Mouse (Mus musculus) midbrain, postnatal 0 days (tissue): ENCODE data around the gene Olfr91. TPM values are rescaled to one million over a fixed set of nuclear protein-coding genes. Genes with fewer than 3 reads are reported as not detected.

ENCODE experiments used
- ATAC-seq: fragments of 200-750 bp; cut with Nextera tagmentation; 2 replicates; pipeline ENCODE4 v1.8.0; 2017; ENCODE audit warnings: moderate number of reproducible peaks, mild to moderate bottlenecking, moderate TSS enrichment, moderate library complexity; ENCODE audit not compliant: low FRiP score
- DNase-seq: peaks from one replicate; pipeline ENCODE4 v3.0.0-alpha.2; 2015; ENCODE audit warnings: low spot score
- H3K27ac ChIP-seq: fragments of 300-500 bp; sonication (generic); 2 replicates; pipeline ENCODE4 v1.5.1; 2014; ENCODE audit warnings: low read depth, mild to moderate bottlenecking, low read length, mixed read lengths
- H3K27me3 ChIP-seq: fragments of 300-500 bp; sonication (generic); 2 replicates; pipeline ENCODE4 v1.6.1; 2014; ENCODE audit warnings: low read length, control low read depth, mixed read lengths; ENCODE audit not compliant: insufficient read depth
- H3K36me3 ChIP-seq: fragments of 300-500 bp; sonication (generic); 2 replicates; pipeline ENCODE4 v1.6.1; 2014; ENCODE audit warnings: low read length, control low read depth, mixed read lengths; ENCODE audit not compliant: insufficient read depth
- H3K4me1 ChIP-seq: fragments of 300-500 bp; sonication (generic); 2 replicates; pipeline ENCODE4 v1.6.1; 2014; ENCODE audit warnings: mild to moderate bottlenecking, control low read depth, antibody characterized with exemption, low read length, mixed read lengths; ENCODE audit not compliant: insufficient read depth
- H3K4me2 ChIP-seq: fragments of 300-500 bp; sonication (generic); 2 replicates; pipeline ENCODE4 v1.6.1; 2014; ENCODE audit warnings: low read depth, mild to moderate bottlenecking, low read length, mixed read lengths; ENCODE audit not compliant: poor library complexity, severe bottlenecking
- H3K4me3 ChIP-seq: fragments of 300-500 bp; sonication (generic); 2 replicates; pipeline ENCODE4 v1.5.1; 2014; ENCODE audit warnings: low read depth, mild to moderate bottlenecking, low read length, moderate library complexity
- H3K9ac ChIP-seq: fragments of 300-500 bp; sonication (generic); replicated peaks from 2 replicates; pipeline ENCODE4 v1.6.1; 2014; ENCODE audit warnings: mild to moderate bottlenecking, low read length, moderate library complexity, mixed read lengths; ENCODE audit not compliant: poor library complexity, severe bottlenecking
- H3K9me3 ChIP-seq: fragments of 300-500 bp; sonication (generic); 2 replicates; pipeline ENCODE4 v1.6.1; 2016; ENCODE audit warnings: low read length, control low read depth
- CTCF ChIP-seq: IDR thresholded peaks from 2 replicates; pipeline ENCODE4 v1.5.1; 2016; ENCODE audit warnings: antibody characterized with exemption, mild to moderate bottlenecking
- WGBS: fragments of 180-500 bp; shearing (Covaris S2); extraction: QIAGEN DNeasy Blood & Tissue Kit; methylation state at CpG from one replicate; pipeline ENCODE4 v1.1.7; 2014; 5-methylcytosine and 5-hydroxymethylcytosine counted together
- polyA plus RNA-seq: library from polyadenylated mRNA; unstranded; fragments of >200 nt; fragmentation: Nextera tagmentation; extraction: Ambion mirVana; gene quantifications from 2 replicates; pipeline ENCODE4 v1.2.1, GENCODE M21; 2015
- total RNA-seq: library from RNA; depleted of rRNA; stranded (reverse); fragments of >200 nt; gene quantifications from 2 replicates; pipeline ENCODE4 v1.2.3, GENCODE M21; 2014

The Olfr91 gene
- total and polyA plus RNA-seq, 2 experiments from 2014 or later: not detected

- H3K27ac ChIP-seq: peak overlapping the region; percentile 45; the same call in 1 of the 2 replicates
- H3K9me3 ChIP-seq: no peaks in the 10 kb centered on the region
- no peak overlapping the region for H3K4me2 ChIP-seq
- H3K4me3 ChIP-seq: no peak overlapping the region
- no peak for TF ChIP-seq CTCF
- no peaks in the 10 kb centered on the region for H3K4me1 ChIP-seq
- DNase-seq: no peak
- WGBS: 88% methylated on average over 1 of the region's 1 CpGs
- no peaks in the 10 kb centered on the region for H3K27me3 ChIP-seq
- H3K9ac ChIP-seq: no peak overlapping the region; the same call in 1 of the 2 replicates
- H3K36me3 ChIP-seq: peaks cover 83% of the 10 kb centered on the region
- ATAC-seq: no peak
Observed at GRCm38 (mm10) chr17:37067861-37068260, 30.2 kb downstream of the Olfr91 start.

- Histone ChIP-seq H3K36me3 (peaks cover 81% of the 10 kb centered on the region), H3K27ac (no peak overlapping the region), H3K4me1 (no peaks in the 10 kb centered on the region), H3K9ac (no peak overlapping the region), H3K4me3 (no peak overlapping the region), H3K4me2 (no peak overlapping the region), H3K27me3 (no peaks in the 10 kb centered on the region), H3K9me3 (no peaks in the 10 kb centered on the region)
- ATAC-seq (no peak), DNase-seq (no peak)
- 99% methylated on average over 2 of the region's 2 CpGs for WGBS
- no peak for TF ChIP-seq CTCF
Observed at GRCm38 (mm10) chr17:37065993-37066392, 32.1 kb downstream of the Olfr91 start.

GRCm38 (mm10) chr17:37063686-37064495 lies 34.2 kb downstream of the Olfr91 start:
- DNase-seq (no peak), ATAC-seq (0 out of 2 replicates have a peak, but pooled peaks have one; percentile 41)
- Histone ChIP-seq H3K27me3 (no peaks in the 10 kb centered on the region), H3K27ac (no peak overlapping the region), H3K4me2 (no peak overlapping the region), H3K9ac (no peak overlapping the region), H3K4me1 (no peaks in the 10 kb centered on the region), H3K4me3 (no peak overlapping the region), H3K36me3 (peaks cover 78% of the 10 kb centered on the region), H3K9me3 (no peaks in the 10 kb centered on the region)
- WGBS: 51% methylated on average over 11 of the region's 11 CpGs
- TF ChIP-seq CTCF: no peak

- no peak for DNase-seq
- no peak overlapping the region for H3K4me2 ChIP-seq
- H3K27me3 ChIP-seq: no peaks in the 10 kb centered on the region
- H3K4me1 ChIP-seq: no peaks in the 10 kb centered on the region
- TF ChIP-seq CTCF: no peak
- no peak overlapping the region for H3K9ac ChIP-seq
- no peak for ATAC-seq
- H3K36me3 ChIP-seq: peaks cover 78% of the 10 kb centered on the region
- no peak overlapping the region for H3K27ac ChIP-seq
- H3K9me3 ChIP-seq: no peaks in the 10 kb centered on the region
- no peak overlapping the region for H3K4me3 ChIP-seq
- WGBS: 53% methylated on average over 10 of the region's 10 CpGs
Observed at GRCm38 (mm10) chr17:37063063-37063462, 35.0 kb downstream of the Olfr91 start.

- no peak overlapping the region for H3K4me3 ChIP-seq
- no peak overlapping the region for H3K9ac ChIP-seq
- no peaks in the 10 kb centered on the region for H3K27me3 ChIP-seq
- no peak overlapping the region for H3K27ac ChIP-seq
- H3K4me2 ChIP-seq: no peak overlapping the region
- 75% methylated on average over 10 of the region's 10 CpGs for WGBS
- no peak for TF ChIP-seq CTCF
- H3K4me1 ChIP-seq: no peaks in the 10 kb centered on the region
- ATAC-seq (no peak), DNase-seq (no peak)
- H3K36me3 ChIP-seq: peaks cover 69% of the 10 kb centered on the region
- no peaks in the 10 kb centered on the region for H3K9me3 ChIP-seq
Observed at GRCm38 (mm10) chr17:37062101-37062641, 35.9 kb downstream of the Olfr91 start.

- Histone ChIP-seq H3K27me3 (no peaks in the 10 kb centered on the region), H3K4me3 (no peak overlapping the region), H3K9me3 (no peaks in the 10 kb centered on the region), H3K9ac (no peak overlapping the region), H3K27ac (no peak overlapping the region; the same call in 1 of the 2 replicates), H3K4me1 (no peaks in the 10 kb centered on the region), H3K36me3 (peaks cover 67% of the 10 kb centered on the region), H3K4me2 (no peak overlapping the region)
- DNase-seq (no peak), ATAC-seq (no peak)
- WGBS: 73% methylated on average over 3 of the region's 3 CpGs
- no peak for TF ChIP-seq CTCF
Observed at GRCm38 (mm10) chr17:37061435-37061834, 36.6 kb downstream of the Olfr91 start.
